Mouse (Mus musculus) forebrain, embryonic 10.5 days (tissue): ENCODE data around the gene Nit1. TPM values are rescaled to one million over a fixed set of nuclear protein-coding genes. Genes with fewer than 3 reads are reported as not detected.
A peak's percentile ranks its signal among the peaks of the same experiment; 100 is the strongest.
"Not testable (repeated sequence)": the region's sequence is repeated elsewhere in the genome, so short reads cannot be mapped to it uniquely, and the experiment has no call there.

Source experiments
- DNase-seq: peaks from one replicate; pipeline ENCODE4 v3.0.0-alpha.2; 2017; ENCODE audit warnings: low spot score; ENCODE audit errors: extremely low spot score
- H3K27ac ChIP-seq: fragments of 300-500 bp; sonication (generic); 2 replicates; pipeline ENCODE4 v1.5.1; 2016; ENCODE audit warnings: mild to moderate bottlenecking
- H3K27me3 ChIP-seq: fragments of 300-500 bp; sonication (generic); 2 replicates; pipeline ENCODE4 v1.6.1; 2016; ENCODE audit warnings: mild to moderate bottlenecking; ENCODE audit not compliant: poor library complexity, severe bottlenecking
- H3K36me3 ChIP-seq: fragments of 300-500 bp; sonication (generic); replicated peaks from 2 replicates; pipeline ENCODE4 v1.6.1; 2016; ENCODE audit warnings: mild to moderate bottlenecking, moderate library complexity
- H3K4me1 ChIP-seq: fragments of 300-500 bp; sonication (generic); 2 replicates; pipeline ENCODE4 v1.6.1; 2016
- H3K4me3 ChIP-seq: fragments of 300-500 bp; sonication (generic); 2 replicates; pipeline ENCODE4 v1.5.1; 2016; ENCODE audit warnings: mild to moderate bottlenecking, moderate library complexity
- H3K9me3 ChIP-seq: fragments of 300-500 bp; sonication (generic); 2 replicates; pipeline ENCODE4 v1.6.1; 2016; ENCODE audit warnings: mild to moderate bottlenecking, moderate library complexity
- WGBS: fragments of 180-500 bp; shearing (Covaris S2); methylation state at CpG from one replicate; pipeline ENCODE4 v1.1.7; 2016; 5-methylcytosine and 5-hydroxymethylcytosine counted together
- polyA plus RNA-seq: library from polyadenylated mRNA; unstranded; fragments of >200 nt; fragmentation: Nextera tagmentation; extraction: Ambion mirVana; gene quantifications from 2 replicates; pipeline ENCODE4 v1.2.1, GENCODE M21; 2016

The Nit1 gene
- polyA plus RNA-seq, 1 experiment from 2014 or later = 38.0 TPM

GRCm38 (mm10) chr1:171343922-171344677 lies 1.3 kb downstream of the Nit1 start:
- Histone ChIP-seq H3K4me1 (peaks cover 32% of the 10 kb centered on the region), H3K9me3 (peaks cover 7% of the 10 kb centered on the region), H3K36me3 (peaks cover 56% of the 10 kb centered on the region), H3K27ac (no peak overlapping the region), H3K4me3 (peak overlapping the region; percentile 71), H3K27me3 (no peaks in the 10 kb centered on the region)
- 87% methylated on average over 9 of the region's 9 CpGs for WGBS
- no peak for DNase-seq

- Histone ChIP-seq H3K4me1 (peaks cover 27% of the 10 kb centered on the region), H3K4me3 (no peak overlapping the region), H3K27me3 (no peaks in the 10 kb centered on the region), H3K27ac (no peak overlapping the region), H3K9me3 (peaks cover 7% of the 10 kb centered on the region), H3K36me3 (peaks cover 66% of the 10 kb centered on the region)
- WGBS = 94% methylated on average over 16 of the region's 16 CpGs
- no peak for DNase-seq
Measured at GRCm38 (mm10) chr1:171342262-171343207, 2.9 kb downstream of the Nit1 start.

- H3K4me3 ChIP-seq = peak overlapping the region; percentile 86
- H3K4me1 ChIP-seq = peaks cover 41% of the 10 kb centered on the region
- DNase-seq = no peak
- no peaks in the 10 kb centered on the region for H3K9me3 ChIP-seq
- WGBS = 1% methylated on average over 4 of the region's 4 CpGs
- peaks cover 31% of the 10 kb centered on the region for H3K36me3 ChIP-seq
- H3K27ac ChIP-seq = peak overlapping the region; percentile 100
- no peaks in the 10 kb centered on the region for H3K27me3 ChIP-seq
Measured at GRCm38 (mm10) chr1:171330216-171330560, 15.3 kb downstream of the Nit1 start.

- H3K4me1 ChIP-seq = peaks cover 41% of the 10 kb centered on the region
- peak overlapping the region; percentile 100 for H3K27ac ChIP-seq
- no peaks in the 10 kb centered on the region for H3K9me3 ChIP-seq
- 1% methylated on average over 59 of the region's 61 CpGs for WGBS
- H3K36me3 ChIP-seq = peaks cover 28% of the 10 kb centered on the region
- DNase-seq = peak; percentile 93
- peak overlapping the region; percentile 86 for H3K4me3 ChIP-seq
- no peaks in the 10 kb centered on the region for H3K27me3 ChIP-seq
Measured at GRCm38 (mm10) chr1:171329433-171330215, 15.8 kb downstream of the Nit1 start.

GRCm38 (mm10) chr1:171328839-171329432 lies 16.5 kb downstream of the Nit1 start, which contains the start of gene Dedd:
Dedd (plus strand) TSS chr1:171329145.
- Histone ChIP-seq H3K4me1 (peaks cover 41% of the 10 kb centered on the region), H3K36me3 (peaks cover 24% of the 10 kb centered on the region; the same call in 1 of the 2 replicates), H3K27me3 (no peaks in the 10 kb centered on the region), H3K9me3 (no peaks in the 10 kb centered on the region), H3K4me3 (peak within 1 kb of the TSS; percentile 86), H3K27ac (peak within 1 kb of the TSS; percentile 100)
- DNase-seq = peak; percentile 93
- WGBS = under 1% methylated on average over 48 of the region's 48 CpGs

GRCm38 (mm10) chr1:171328244-171328643 lies 17.2 kb downstream of the Nit1 start:
- DNase-seq = no peak
- Histone ChIP-seq H3K4me1 (peaks cover 38% of the 10 kb centered on the region), H3K27ac (peak overlapping the region; percentile 100), H3K4me3 (peak overlapping the region; percentile 86), H3K9me3 (no peaks in the 10 kb centered on the region), H3K27me3 (no peaks in the 10 kb centered on the region), H3K36me3 (peaks cover 19% of the 10 kb centered on the region; the same call in 1 of the 2 replicates)
- WGBS = 50% methylated on average over 9 of the region's 9 CpGs

- H3K36me3 ChIP-seq, H3K9me3 ChIP-seq, DNase-seq, H3K27ac ChIP-seq, H3K27me3 ChIP-seq, H3K4me3 ChIP-seq: not testable (repeated sequence)
- H3K4me1 ChIP-seq = peaks cover 32% of the 10 kb centered on the region
- WGBS = 84% methylated on average over 4 of the region's 4 CpGs
Measured at GRCm38 (mm10) chr1:171326588-171326987, 18.9 kb downstream of the Nit1 start.

- Histone ChIP-seq H3K27me3 (no peaks in the 10 kb centered on the region), H3K4me1 (peaks cover 21% of the 10 kb centered on the region), H3K36me3 (peaks cover 8% of the 10 kb centered on the region; the same call in 1 of the 2 replicates), H3K4me3 (no peak overlapping the region), H3K9me3 (no peaks in the 10 kb centered on the region), H3K27ac (no peak overlapping the region)
- no peak for DNase-seq
- 93% methylated on average over 2 of the region's 2 CpGs for WGBS
Measured at GRCm38 (mm10) chr1:171325571-171325970, 19.9 kb downstream of the Nit1 start.

- Histone ChIP-seq H3K27me3 (no peaks in the 10 kb centered on the region), H3K4me1 (0 out of 2 replicates have a peak, but pooled peaks cover 5% of the 10 kb centered on the region), H3K9me3 (no peaks in the 10 kb centered on the region), H3K27ac (no peak overlapping the region), H3K36me3 (peaks cover 8% of the 10 kb centered on the region; the same call in 1 of the 2 replicates), H3K4me3 (no peak overlapping the region)
- DNase-seq = no peak
- WGBS = 75% methylated on average over 1 of the region's 1 CpGs
Measured at GRCm38 (mm10) chr1:171322012-171322411, 23.4 kb downstream of the Nit1 start.

- Histone ChIP-seq H3K4me3 (no peak overlapping the region), H3K4me1 (0 out of 2 replicates have a peak, but pooled peaks cover 5% of the 10 kb centered on the region)
- DNase-seq = no peak
Measured at GRCm38 (mm10) chr1:171321415-171321814, 24.0 kb downstream of the Nit1 start.

GRCm38 (mm10) chr1:171320151-171320550 lies 25.3 kb downstream of the Nit1 start:
- Histone ChIP-seq H3K27me3 (no peaks in the 10 kb centered on the region), H3K36me3 (no peaks in the 10 kb centered on the region), H3K27ac (no peak overlapping the region), H3K4me3 (peak overlapping the region; percentile 31), H3K9me3 (no peaks in the 10 kb centered on the region), H3K4me1 (0 out of 2 replicates have a peak, but pooled peaks cover 5% of the 10 kb centered on the region)
- DNase-seq = no peak
- WGBS = 16% methylated on average over 5 of the region's 5 CpGs

More at GRCm38 (mm10) chr1:171321415-171321814, 24.0 kb downstream of the Nit1 start:
- Histone ChIP-seq H3K9me3 (no peaks in the 10 kb centered on the region), H3K27me3 (no peaks in the 10 kb centered on the region), H3K36me3 (peaks cover 8% of the 10 kb centered on the region; the same call in 1 of the 2 replicates), H3K27ac (no peak overlapping the region)

- Histone ChIP-seq H3K27ac (no peak overlapping the region), H3K4me1 (0 out of 2 replicates have a peak, but pooled peaks cover 5% of the 10 kb centered on the region), H3K27me3 (no peaks in the 10 kb centered on the region), H3K4me3 (peak overlapping the region; percentile 31), H3K36me3 (no peaks in the 10 kb centered on the region), H3K9me3 (no peaks in the 10 kb centered on the region)
- DNase-seq = no peak
- WGBS = 12% methylated on average over 7 of the region's 7 CpGs
Measured at GRCm38 (mm10) chr1:171319748-171320147, 25.7 kb downstream of the Nit1 start.
